Mouse (Mus musculus) limb, embryonic 11.5 days (tissue): ENCODE measurements around the gene H6pd. TPM values are rescaled to one million over a fixed set of nuclear protein-coding genes. Genes with fewer than 3 reads are reported as not detected.

Experiments
- ATAC-seq: fragments of 200-750 bp; cut with Nextera tagmentation; 2 replicates; pipeline ENCODE4 v1.8.0; 2017; ENCODE audit warnings: low read depth; ENCODE audit not compliant: insufficient number of reproducible peaks, low FRiP score, low TSS enrichment
- DNase-seq: peaks from one replicate; pipeline ENCODE4 v3.0.0-alpha.2; 2015; ENCODE audit warnings: low spot score
- H3K27ac ChIP-seq: fragments of 300-500 bp; sonication (generic); replicated peaks from 2 replicates; pipeline ENCODE4 v1.5.1; 2014; ENCODE audit warnings: low read depth, mild to moderate bottlenecking, low read length
- H3K27me3 ChIP-seq: fragments of 300-500 bp; sonication (generic); 2 replicates; pipeline ENCODE4 v1.6.1; 2014; ENCODE audit warnings: mild to moderate bottlenecking, low read length, mixed read lengths; ENCODE audit not compliant: control insufficient read depth, insufficient read depth
- H3K36me3 ChIP-seq: fragments of 300-500 bp; sonication (generic); 2 replicates; pipeline ENCODE4 v1.6.1; 2014; ENCODE audit warnings: mild to moderate bottlenecking, low read length, moderate library complexity, mixed read lengths; ENCODE audit not compliant: control insufficient read depth, insufficient read depth
- H3K4me1 ChIP-seq: fragments of 300-500 bp; sonication (generic); 2 replicates; pipeline ENCODE4 v1.6.1; 2014; ENCODE audit warnings: low read length, mixed read lengths; ENCODE audit not compliant: control insufficient read depth, insufficient read depth
- H3K4me2 ChIP-seq: fragments of 300-500 bp; sonication (generic); 2 replicates; pipeline ENCODE4 v1.6.1; 2014; ENCODE audit warnings: low read depth, mild to moderate bottlenecking, moderate library complexity; ENCODE audit not compliant: severe bottlenecking
- H3K4me3 ChIP-seq: fragments of 300-500 bp; sonication (generic); 2 replicates; pipeline ENCODE4 v1.5.1; 2014; ENCODE audit warnings: low read depth, low read length
- H3K9ac ChIP-seq: fragments of 300-500 bp; sonication (generic); 2 replicates; pipeline ENCODE4 v1.6.1; 2014; ENCODE audit warnings: mild to moderate bottlenecking, low read length
- H3K9me3 ChIP-seq: fragments of 300-500 bp; sonication (generic); 2 replicates; pipeline ENCODE4 v1.6.1; 2016; ENCODE audit warnings: low read length; ENCODE audit not compliant: control insufficient read depth
- WGBS: fragments of 180-500 bp; shearing (Covaris S2); extraction: QIAGEN DNeasy Blood & Tissue Kit; methylation state at CpG from one replicate; pipeline ENCODE4 v1.1.7; 2014; 5-methylcytosine and 5-hydroxymethylcytosine counted together
- polyA plus RNA-seq: library from polyadenylated mRNA; unstranded; fragments of >200 nt; fragmentation: Nextera tagmentation; extraction: Ambion mirVana; gene quantifications from 2 replicates; pipeline ENCODE4 v1.2.1, GENCODE M21; 2014

The H6pd gene
- polyA plus RNA-seq, 1 experiment from 2014 or later = 3.5 TPM

DNA sequence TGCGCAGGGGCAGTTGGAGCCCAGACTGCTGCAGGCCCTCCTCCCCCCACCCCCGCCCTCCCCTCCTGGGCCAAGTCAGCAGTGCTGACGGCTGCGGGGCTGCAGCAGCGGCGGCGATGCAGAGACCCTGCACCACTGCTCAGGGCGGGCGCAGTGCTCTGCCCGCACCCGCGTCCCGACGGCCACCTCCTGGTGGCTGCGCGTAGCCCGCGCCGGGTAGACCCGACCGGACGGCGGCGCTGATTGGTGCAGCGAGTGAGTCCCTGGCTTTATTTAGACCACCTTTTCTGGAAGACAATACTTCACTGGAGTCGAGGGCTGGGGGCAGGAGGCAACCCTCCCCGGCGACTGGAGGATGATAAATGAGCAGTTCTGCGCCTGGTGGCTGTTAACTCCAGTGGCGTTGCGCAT, 24.4 kb upstream of the H6pd start:
- peak; percentile 40; the same call in 1 of the 2 replicates for ATAC-seq
- Histone ChIP-seq H3K4me1 (peaks cover 19% of the 10 kb centered on the region; the same call in 1 of the 2 replicates), H3K9ac (no peak overlapping the region), H3K27ac (no peak overlapping the region), H3K36me3 (no peaks in the 10 kb centered on the region), H3K4me2 (peak overlapping the region; percentile 55), H3K27me3 (peaks cover 64% of the 10 kb centered on the region), H3K9me3 (no peaks in the 10 kb centered on the region), H3K4me3 (peak overlapping the region; percentile 24)
- WGBS = under 1% methylated on average over 30 of the region's 31 CpGs
- peak; percentile 61 for DNase-seq

DNA sequence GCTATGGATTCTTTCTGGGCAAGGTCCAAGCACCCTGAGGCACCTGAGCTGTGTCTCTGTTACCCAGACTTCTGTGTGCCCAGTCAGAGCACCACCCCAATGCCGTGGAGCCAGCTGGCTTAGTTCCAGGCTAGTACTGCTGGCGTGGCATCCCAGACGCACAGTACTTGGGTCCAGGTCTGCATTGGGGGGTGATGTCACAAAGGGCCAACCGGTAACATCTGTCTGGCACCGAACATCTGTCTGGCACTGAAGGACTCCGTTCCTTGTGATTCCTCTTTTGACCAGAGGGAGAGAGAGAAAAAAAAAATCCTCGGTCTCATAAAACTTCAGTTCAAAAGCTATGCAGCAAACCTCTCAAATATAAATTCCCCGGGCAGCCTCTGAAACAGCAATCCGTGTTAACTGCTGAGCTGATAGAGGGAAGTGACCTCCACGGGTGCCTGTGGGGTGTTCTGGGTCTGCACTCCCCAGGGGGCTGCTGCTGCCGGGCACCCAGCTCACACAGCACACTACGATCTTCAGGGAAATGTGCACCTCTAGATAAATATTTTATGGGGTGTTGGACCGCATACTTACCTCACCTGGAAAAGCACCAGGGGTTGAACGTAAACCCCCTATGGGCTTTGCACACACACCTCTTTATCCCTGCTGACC, 22.5 kb upstream of the H6pd start:
- Histone ChIP-seq H3K27ac (no peak overlapping the region), H3K4me1 (peaks cover 19% of the 10 kb centered on the region; the same call in 1 of the 2 replicates), H3K9me3 (no peaks in the 10 kb centered on the region), H3K4me3 (peak overlapping the region; percentile 36; the same call in 1 of the 2 replicates), H3K4me2 (peak overlapping the region; percentile 56), H3K9ac (no peak overlapping the region), H3K36me3 (no peaks in the 10 kb centered on the region), H3K27me3 (peaks cover 74% of the 10 kb centered on the region)
- DNase-seq (no peak), ATAC-seq (no peak)
- WGBS = 19% methylated on average over 14 of the region's 14 CpGs

DNA sequence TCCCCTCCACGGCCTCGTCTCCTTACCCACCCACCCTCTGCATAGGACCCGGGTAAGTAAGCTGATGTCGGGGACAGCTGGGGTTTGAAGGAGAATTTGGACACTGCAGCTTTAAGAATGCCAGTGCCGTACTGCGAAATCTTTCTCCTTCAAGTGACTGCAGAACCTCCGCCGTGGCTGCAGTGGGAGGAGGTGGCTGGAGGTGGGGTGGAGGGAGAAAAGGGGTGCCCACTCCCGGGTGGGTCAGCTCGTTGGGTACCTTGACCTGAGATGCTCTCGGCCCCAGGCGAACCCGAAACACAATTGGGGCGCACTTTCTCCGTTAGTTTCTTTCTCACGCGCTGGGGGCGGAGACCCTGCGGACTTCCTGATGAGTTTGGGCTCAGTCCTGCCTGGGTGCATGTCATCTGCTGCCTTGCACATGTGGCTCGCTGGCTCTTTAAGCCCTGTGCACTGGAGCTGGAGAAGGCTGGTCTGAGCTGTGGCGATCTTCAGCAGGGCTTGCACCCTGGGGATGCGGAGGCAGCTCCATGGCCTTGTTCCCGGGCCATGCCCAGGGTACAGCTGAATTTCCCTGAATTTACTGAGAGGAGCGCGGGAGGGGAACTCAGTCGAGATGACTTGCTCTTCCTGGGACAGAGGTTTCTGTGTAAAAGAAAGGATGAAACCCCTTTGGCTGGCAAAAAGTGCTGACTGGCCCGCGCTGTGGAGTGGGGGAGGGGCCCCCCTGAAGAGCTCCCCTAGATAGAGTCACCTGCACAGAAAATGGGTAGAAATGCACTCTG, 21.8 kb upstream of the H6pd start:
- H3K4me1 ChIP-seq = peaks cover 19% of the 10 kb centered on the region; the same call in 1 of the 2 replicates
- peak overlapping the region; percentile 36 for H3K4me3 ChIP-seq
- no peak overlapping the region for H3K27ac ChIP-seq
- ATAC-seq (no peak), DNase-seq (peak; percentile 58)
- H3K36me3 ChIP-seq = no peaks in the 10 kb centered on the region
- H3K27me3 ChIP-seq = peaks cover 74% of the 10 kb centered on the region
- no peaks in the 10 kb centered on the region for H3K9me3 ChIP-seq
- H3K4me2 ChIP-seq = peak overlapping the region; percentile 56
- WGBS = under 1% methylated on average over 28 of the region's 28 CpGs
- no peak overlapping the region for H3K9ac ChIP-seq

DNA sequence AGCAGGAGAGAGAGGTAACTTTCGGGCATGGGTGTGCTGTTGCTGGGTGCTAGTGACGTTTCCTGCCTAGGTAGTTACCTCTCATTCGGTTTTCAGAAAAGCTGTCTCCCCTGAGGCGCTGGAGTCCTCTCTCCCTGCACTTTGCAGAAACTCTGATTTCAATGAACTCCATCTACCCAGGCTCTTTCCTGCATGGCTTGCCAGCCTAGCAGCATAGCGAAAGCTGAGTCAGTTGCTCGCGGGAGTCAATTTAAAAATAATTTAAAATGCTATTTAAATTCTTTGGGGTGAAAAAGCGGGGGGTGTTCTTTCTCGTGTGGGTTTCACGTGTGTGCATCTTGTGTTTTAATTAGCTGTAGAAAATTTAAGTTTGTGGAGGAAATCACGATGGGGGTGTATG, 21.1 kb upstream of the H6pd start:
- Histone ChIP-seq H3K9me3 (no peaks in the 10 kb centered on the region), H3K4me3 (peak overlapping the region; percentile 36; the same call in 1 of the 2 replicates), H3K4me1 (peaks cover 19% of the 10 kb centered on the region; the same call in 1 of the 2 replicates), H3K27me3 (peaks cover 70% of the 10 kb centered on the region), H3K4me2 (peak overlapping the region; percentile 56), H3K9ac (no peak overlapping the region), H3K27ac (no peak overlapping the region), H3K36me3 (no peaks in the 10 kb centered on the region)
- DNase-seq (peak; percentile 44), ATAC-seq (no peak)
- WGBS = 5% methylated on average over 11 of the region's 11 CpGs

DNA sequence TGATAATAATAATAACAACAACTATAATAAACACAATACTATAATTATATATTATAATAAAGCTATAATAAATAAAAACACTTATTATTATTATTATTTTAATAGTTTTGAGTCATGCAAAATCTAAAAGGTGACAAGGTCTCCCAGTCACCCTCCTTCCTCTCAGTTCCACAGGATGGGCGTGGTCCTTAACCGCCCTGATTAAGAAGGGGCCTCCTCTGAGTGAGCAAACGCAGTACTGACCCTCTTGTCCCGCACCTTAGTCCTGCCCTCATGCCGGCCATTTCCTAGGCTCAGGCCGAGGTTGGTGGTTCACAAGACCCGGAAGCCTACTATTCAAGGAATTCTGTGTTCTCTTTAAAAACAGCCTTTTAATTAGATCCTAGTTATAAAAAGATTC, 14.7 kb upstream of the H6pd start:
- H3K9ac ChIP-seq = no peak overlapping the region
- H3K4me1 ChIP-seq = no peaks in the 10 kb centered on the region
- H3K4me2 ChIP-seq = no peak overlapping the region
- whole genome bisulfite sequencing = 68% methylated on average over 7 of the region's 7 CpGs
- no peak overlapping the region for H3K27ac ChIP-seq
- peaks cover 12% of the 10 kb centered on the region for H3K27me3 ChIP-seq
- no peak for DNase-seq
- H3K36me3 ChIP-seq = no peaks in the 10 kb centered on the region
- ATAC-seq = no peak
- H3K9me3 ChIP-seq = no peaks in the 10 kb centered on the region
- H3K4me3 ChIP-seq = no peak overlapping the region

DNA sequence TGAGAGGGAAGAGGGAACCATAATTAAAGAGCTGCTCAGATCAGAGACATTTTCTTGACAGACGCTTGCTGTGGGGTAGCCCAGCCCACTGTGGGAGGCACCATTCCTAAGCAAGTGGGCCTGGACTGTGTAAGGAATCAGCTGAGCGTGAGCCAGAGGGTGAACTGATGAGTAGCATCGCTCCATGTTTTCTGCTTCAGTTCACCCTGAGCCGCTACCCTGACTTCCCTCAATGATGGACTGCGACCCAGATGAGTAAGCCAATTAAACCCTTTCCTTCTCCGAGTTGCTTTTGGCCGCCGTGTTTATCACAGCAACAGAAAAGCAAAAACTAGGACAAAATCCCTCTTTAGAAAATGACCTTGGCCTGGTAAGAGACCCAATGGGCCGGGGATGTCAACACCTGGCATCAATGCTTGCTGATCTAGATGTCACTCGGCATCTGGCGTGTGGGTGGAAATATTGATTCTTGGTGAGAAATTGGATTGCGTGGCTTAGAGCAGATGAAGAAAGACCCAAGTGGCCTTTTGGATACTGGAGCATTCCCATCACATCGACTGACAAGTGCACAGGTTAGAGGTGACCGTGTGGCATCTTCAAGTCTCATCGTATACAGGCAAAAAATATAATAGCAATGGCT, 11.0 kb upstream of the H6pd start:
- ATAC-seq = no peak
- H3K4me2 ChIP-seq = no peak overlapping the region
- 92% methylated on average over 15 of the region's 15 CpGs for WGBS
- H3K36me3 ChIP-seq = no peaks in the 10 kb centered on the region
- H3K4me1 ChIP-seq = no peaks in the 10 kb centered on the region
- H3K27ac ChIP-seq = no peak overlapping the region
- H3K4me3 ChIP-seq = no peak overlapping the region
- no peaks in the 10 kb centered on the region for H3K9me3 ChIP-seq
- H3K27me3 ChIP-seq = no peaks in the 10 kb centered on the region
- no peak overlapping the region for H3K9ac ChIP-seq
- DNase-seq = no peak

DNA sequence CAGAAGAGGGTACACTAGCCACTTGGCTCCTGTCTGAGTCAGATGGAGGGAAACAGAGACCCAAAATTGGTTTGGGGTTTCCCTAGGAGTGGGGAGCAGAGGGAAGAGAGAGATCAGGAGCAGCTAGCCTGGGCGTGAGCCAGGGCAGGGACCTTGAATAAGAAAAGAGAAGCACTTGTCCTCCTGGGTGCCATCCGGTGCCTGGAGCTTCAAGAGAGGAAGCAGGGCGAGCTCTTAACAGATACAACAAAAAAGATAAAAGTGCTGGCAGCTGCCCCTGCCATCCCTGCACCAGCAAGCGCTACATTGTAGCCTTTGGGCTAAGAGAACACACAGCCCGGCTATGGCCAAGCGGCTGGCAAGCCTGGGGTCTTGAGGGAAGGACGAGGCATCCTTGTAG, 6.6 kb upstream of the H6pd start:
- Histone ChIP-seq H3K36me3 (no peaks in the 10 kb centered on the region), H3K4me1 (no peaks in the 10 kb centered on the region), H3K4me3 (no peak overlapping the region), H3K27ac (no peak overlapping the region), H3K9ac (no peak overlapping the region), H3K4me2 (no peak overlapping the region), H3K9me3 (no peaks in the 10 kb centered on the region), H3K27me3 (no peaks in the 10 kb centered on the region)
- WGBS = 60% methylated on average over 7 of the region's 7 CpGs
- ATAC-seq = no peak
- no peak for DNase-seq

DNA sequence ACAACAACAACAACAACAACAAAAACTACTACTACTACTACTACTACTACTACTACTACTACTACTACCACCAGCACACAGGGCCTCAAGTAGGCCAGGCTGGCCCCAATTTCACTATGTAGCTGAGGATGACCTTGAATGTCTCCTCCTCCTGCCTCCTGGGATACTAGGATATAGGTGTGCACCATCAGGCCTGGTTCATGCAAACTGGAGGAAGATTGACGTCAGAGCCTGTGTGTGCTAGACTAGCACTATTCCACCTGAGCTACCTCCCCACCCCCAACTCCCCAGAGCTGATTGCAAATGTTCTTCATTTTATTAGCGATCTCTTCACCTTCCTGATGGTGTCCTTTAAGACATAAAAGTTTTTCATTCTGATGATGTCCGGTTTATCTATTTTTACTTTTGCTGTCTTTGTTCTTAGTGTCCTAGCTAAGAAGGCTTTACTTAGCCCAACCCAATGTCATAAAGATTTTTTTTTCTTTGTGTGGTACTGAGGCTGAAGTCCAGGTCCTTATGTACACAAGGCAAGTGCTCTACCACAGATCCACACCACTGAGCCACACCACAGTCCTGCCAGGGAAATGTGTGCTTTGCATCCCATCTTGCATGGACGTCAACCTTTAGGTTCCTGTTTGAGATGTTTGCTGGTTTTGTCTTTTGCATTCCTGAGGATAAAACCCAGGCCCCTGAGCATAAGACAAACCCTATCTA, 5.7 kb upstream of the H6pd start:
- no peaks in the 10 kb centered on the region for H3K9me3 ChIP-seq
- H3K4me3 ChIP-seq = no peak overlapping the region
- H3K9ac ChIP-seq = no peak overlapping the region
- no peaks in the 10 kb centered on the region for H3K36me3 ChIP-seq
- H3K4me1 ChIP-seq = no peaks in the 10 kb centered on the region
- ATAC-seq (no peak), DNase-seq (no peak)
- no peaks in the 10 kb centered on the region for H3K27me3 ChIP-seq
- WGBS = 89% methylated on average over 4 of the region's 4 CpGs
- H3K27ac ChIP-seq = no peak overlapping the region
- no peak overlapping the region for H3K4me2 ChIP-seq
